Mouse (Mus musculus) kidney, embryonic 14.5 days (tissue): ENCODE data around the gene Odf4. TPM values are rescaled to one million over a fixed set of nuclear protein-coding genes. Genes with fewer than 3 reads are reported as not detected.
A peak's percentile ranks its signal among the peaks of the same experiment; 100 is the strongest.
"Not testable (repeated sequence)": the region's sequence is repeated elsewhere in the genome, so short reads cannot be mapped to it uniquely, and the experiment has no call there.

ENCODE experiments used
- ATAC-seq: fragments of 200-750 bp; cut with Nextera tagmentation; 2 replicates; pipeline ENCODE4 v1.8.0; 2017; ENCODE audit warnings: moderate number of reproducible peaks, mild to moderate bottlenecking, moderate TSS enrichment, moderate library complexity; ENCODE audit not compliant: low FRiP score, low TSS enrichment
- H3K27ac ChIP-seq: fragments of 300-500 bp; sonication (generic); 2 replicates; pipeline ENCODE4 v1.5.1; 2014; ENCODE audit warnings: low read depth, mild to moderate bottlenecking, low read length, moderate library complexity, mixed read lengths
- H3K27me3 ChIP-seq: fragments of 300-500 bp; sonication (generic); 2 replicates; pipeline ENCODE4 v1.6.1; 2014; ENCODE audit warnings: mild to moderate bottlenecking, low read length; ENCODE audit not compliant: control insufficient read depth, insufficient read depth
- H3K36me3 ChIP-seq: fragments of 300-500 bp; sonication (generic); 2 replicates; pipeline ENCODE4 v1.6.1; 2014; ENCODE audit warnings: low read length, mixed read lengths; ENCODE audit not compliant: control insufficient read depth, insufficient read depth
- H3K4me1 ChIP-seq: fragments of 300-500 bp; sonication (generic); 2 replicates; pipeline ENCODE4 v1.6.1; 2014; ENCODE audit warnings: low read length, mixed read lengths; ENCODE audit not compliant: control insufficient read depth, insufficient read depth
- H3K4me2 ChIP-seq: fragments of 300-500 bp; sonication (generic); replicated peaks from 2 replicates; pipeline ENCODE4 v1.6.1; 2014; ENCODE audit warnings: low read depth, mild to moderate bottlenecking, low read length
- H3K4me3 ChIP-seq: fragments of 300-500 bp; sonication (generic); 2 replicates; pipeline ENCODE4 v1.5.1; 2014; ENCODE audit warnings: mild to moderate bottlenecking, low read length
- H3K9ac ChIP-seq: fragments of 300-500 bp; sonication (generic); 2 replicates; pipeline ENCODE4 v1.6.1; 2014; ENCODE audit warnings: low read depth, mild to moderate bottlenecking, low read length, moderate library complexity
- H3K9me3 ChIP-seq: fragments of 300-500 bp; sonication (generic); 2 replicates; pipeline ENCODE4 v1.6.1; 2016; ENCODE audit warnings: low read length; ENCODE audit not compliant: control insufficient read depth
- WGBS: fragments of 180-500 bp; shearing (Covaris S2); extraction: QIAGEN DNeasy Blood & Tissue Kit; methylation state at CpG from one replicate; pipeline ENCODE4 v1.1.7; 2014; 5-methylcytosine and 5-hydroxymethylcytosine counted together
- polyA plus RNA-seq: library from polyadenylated mRNA; unstranded; fragments of >200 nt; fragmentation: Nextera tagmentation; extraction: Ambion mirVana; gene quantifications from 2 replicates; pipeline ENCODE4 v1.2.1, GENCODE M21; 2014

Odf4 gene
- polyA plus RNA-seq, 1 experiment from 2014 or later = not detected

- Histone ChIP-seq H3K4me1 (peaks cover 8% of the 10 kb centered on the region), H3K27ac (no peak overlapping the region), H3K4me3 (no peak overlapping the region), H3K36me3 (no peaks in the 10 kb centered on the region), H3K9me3 (no peaks in the 10 kb centered on the region), H3K9ac (no peak overlapping the region), H3K27me3 (no peaks in the 10 kb centered on the region), H3K4me2 (no peak overlapping the region)
- no peak for ATAC-seq
- WGBS = 30% methylated on average over 1 of the region's 1 CpGs
Observed at GRCm38 (mm10) chr11:68966554-68966953, 39.7 kb upstream of the Odf4 start.

DNA sequence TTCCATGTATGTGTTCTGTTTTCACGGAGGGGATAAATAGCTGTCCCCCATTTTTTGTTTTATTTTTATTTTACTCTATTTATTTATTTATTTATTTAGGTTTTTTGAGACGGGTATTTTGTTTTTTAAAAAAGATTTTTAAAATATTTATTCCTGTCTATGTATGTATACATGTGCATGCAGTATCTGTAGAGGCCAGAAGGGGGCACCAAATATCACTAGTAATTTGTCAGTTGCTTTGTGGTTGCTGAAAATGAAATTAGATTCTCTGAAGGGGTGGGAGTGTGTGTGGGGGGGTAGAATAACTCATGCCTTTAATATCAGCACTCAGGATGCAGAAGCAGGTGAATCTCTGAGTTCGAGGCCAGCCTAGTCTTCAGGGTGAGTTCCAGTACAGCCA, 39.0 kb upstream of the Odf4 start:
- no peak for ATAC-seq
- H3K4me2 ChIP-seq = no peak overlapping the region
- H3K9me3 ChIP-seq = no peaks in the 10 kb centered on the region
- WGBS = 38% methylated on average over 3 of the region's 3 CpGs
- no peaks in the 10 kb centered on the region for H3K36me3 ChIP-seq
- H3K4me1 ChIP-seq = peaks cover 8% of the 10 kb centered on the region
- H3K27me3 ChIP-seq = no peaks in the 10 kb centered on the region
- H3K4me3 ChIP-seq = no peak overlapping the region
- no peak overlapping the region for H3K9ac ChIP-seq
- no peak overlapping the region for H3K27ac ChIP-seq

GRCm38 (mm10) chr11:68965050-68965449, 38.2 kb upstream of the Odf4 start:
- H3K4me3 ChIP-seq = no peak overlapping the region
- H3K4me2 ChIP-seq = no peak overlapping the region
- H3K9ac ChIP-seq = no peak overlapping the region
- no peaks in the 10 kb centered on the region for H3K27me3 ChIP-seq
- H3K4me1 ChIP-seq = peaks cover 8% of the 10 kb centered on the region
- no peak for ATAC-seq
- H3K27ac ChIP-seq = no peak overlapping the region
- no peaks in the 10 kb centered on the region for H3K9me3 ChIP-seq
- H3K36me3 ChIP-seq = no peaks in the 10 kb centered on the region

- ATAC-seq = no peak
- no peak overlapping the region for H3K4me2 ChIP-seq
- H3K27ac ChIP-seq = no peak overlapping the region
- no peaks in the 10 kb centered on the region for H3K27me3 ChIP-seq
- H3K4me1 ChIP-seq = peaks cover 6% of the 10 kb centered on the region
- H3K4me3 ChIP-seq = no peak overlapping the region
- H3K9ac ChIP-seq = no peak overlapping the region
- H3K9me3 ChIP-seq = no peaks in the 10 kb centered on the region
- H3K36me3 ChIP-seq = no peaks in the 10 kb centered on the region
- 83% methylated on average over 2 of the region's 2 CpGs for WGBS
Observed at GRCm38 (mm10) chr11:68963405-68963804, 36.5 kb upstream of the Odf4 start.

DNA sequence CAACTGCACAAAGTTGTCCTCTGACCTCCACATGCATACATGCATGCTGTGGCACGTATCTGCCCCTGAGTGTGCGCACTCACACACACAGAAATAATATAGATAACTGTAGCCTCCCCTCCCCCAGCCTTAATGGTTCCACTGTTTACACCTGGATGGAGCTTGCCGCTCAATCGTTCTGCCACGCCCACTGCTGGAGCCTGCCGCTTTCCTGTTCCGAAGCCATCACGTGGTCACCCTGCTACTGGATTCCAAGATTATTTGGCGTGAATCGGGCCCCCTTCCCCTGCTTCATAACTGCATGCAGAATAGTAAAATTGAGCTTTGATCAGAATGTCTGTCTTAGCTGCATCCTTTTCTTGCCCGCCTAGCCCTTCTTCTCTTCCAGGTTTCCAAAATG, 35.3 kb upstream of the Odf4 start:
- H3K4me1 ChIP-seq, ATAC-seq, H3K27ac ChIP-seq, H3K36me3 ChIP-seq, H3K4me2 ChIP-seq, H3K9ac ChIP-seq, H3K4me3 ChIP-seq, H3K9me3 ChIP-seq, H3K27me3 ChIP-seq: not testable (repeated sequence)
- WGBS = 22% methylated on average over 11 of the region's 11 CpGs

DNA sequence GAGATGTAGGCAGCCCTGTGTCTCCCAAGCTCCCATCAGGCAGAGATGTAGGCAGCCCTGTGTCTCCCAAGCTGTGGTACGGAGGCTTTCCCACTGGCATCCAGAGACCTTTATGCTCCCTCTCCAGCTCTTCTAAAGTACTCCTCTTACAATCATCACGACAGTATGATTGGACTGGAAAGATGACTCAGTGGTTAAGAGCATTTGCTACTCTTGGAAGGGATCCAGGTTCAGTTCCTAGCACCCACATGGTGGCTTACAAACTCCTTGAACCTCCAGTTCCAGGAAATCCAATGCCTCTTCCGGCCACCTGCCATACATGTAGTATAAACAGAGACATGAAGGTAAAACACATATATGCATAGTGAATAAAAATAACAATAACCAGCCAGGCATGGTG, 34.7 kb upstream of the Odf4 start:
- Histone ChIP-seq H3K4me1 (no peaks in the 10 kb centered on the region), H3K4me2 (no peak overlapping the region), H3K9me3 (no peaks in the 10 kb centered on the region), H3K36me3 (no peaks in the 10 kb centered on the region), H3K27me3 (no peaks in the 10 kb centered on the region), H3K4me3 (no peak overlapping the region), H3K9ac (no peak overlapping the region), H3K27ac (no peak overlapping the region)
- WGBS = 87% methylated on average over 3 of the region's 3 CpGs
- ATAC-seq = no peak

DNA sequence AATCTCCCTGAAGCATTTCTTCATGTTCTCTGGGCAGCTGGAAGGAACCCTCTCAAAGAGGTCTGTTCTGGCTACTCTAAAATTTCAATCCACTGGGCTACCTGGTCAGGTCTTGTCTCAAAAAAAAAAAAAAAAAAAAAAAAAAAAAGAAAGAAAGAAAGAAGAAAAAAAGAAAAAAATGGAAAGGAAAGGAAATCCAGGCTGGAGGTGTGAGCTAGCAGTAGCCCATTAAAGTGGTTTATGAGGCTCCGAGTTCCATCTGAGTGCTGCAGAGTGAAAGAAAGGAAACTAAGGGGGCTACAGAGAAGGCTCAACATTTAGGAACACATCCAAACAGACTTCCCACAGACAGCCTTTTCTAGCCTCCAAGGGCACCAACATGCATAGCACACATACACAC, 31.1 kb upstream of the Odf4 start:
- Histone ChIP-seq H3K4me2 (no peak overlapping the region), H3K27me3 (peaks cover 15% of the 10 kb centered on the region), H3K4me1 (no peaks in the 10 kb centered on the region; the same call in 1 of the 2 replicates), H3K9me3 (no peaks in the 10 kb centered on the region), H3K9ac (no peak overlapping the region), H3K27ac (no peak overlapping the region), H3K4me3 (no peak overlapping the region), H3K36me3 (no peaks in the 10 kb centered on the region)
- no peak for ATAC-seq
- 80% methylated on average over 1 of the region's 1 CpGs for WGBS

DNA sequence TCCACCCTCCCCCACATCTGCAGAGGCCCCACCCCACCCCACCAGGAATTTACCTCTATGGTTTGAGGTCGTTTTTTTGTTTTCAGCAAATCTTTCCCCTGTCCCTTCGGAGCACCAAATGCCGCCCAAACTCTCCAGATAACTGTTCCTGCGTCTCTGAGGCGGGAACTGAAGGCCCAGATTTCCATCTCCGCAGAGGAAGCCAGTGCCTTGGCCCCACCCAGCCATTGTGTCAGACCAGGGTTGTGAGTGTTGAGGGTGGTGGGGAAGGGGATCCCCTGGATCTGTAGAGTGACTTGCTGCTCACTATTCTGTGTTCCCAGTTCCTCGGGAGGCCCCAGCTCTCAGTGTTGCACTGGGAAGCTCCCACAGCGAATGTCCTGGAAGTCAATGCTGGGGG, 30.4 kb upstream of the Odf4 start, which contains the start of gene Arhgef15:
TSS of gene Arhgef15 (minus strand) at position 173 of the 400 bp plus-strand sequence.
- H3K9ac ChIP-seq = peak within 1 kb of the TSS; percentile 28
- peak within 1 kb of the TSS; percentile 6; the same call in 1 of the 2 replicates for H3K4me2 ChIP-seq
- 39% methylated on average over 8 of the region's 8 CpGs for WGBS
- no peaks in the 10 kb centered on the region; the same call in 1 of the 2 replicates for H3K4me1 ChIP-seq
- peak within 1 kb of the TSS; percentile 60; the same call in 1 of the 2 replicates for H3K27ac ChIP-seq
- peaks cover 16% of the 10 kb centered on the region for H3K27me3 ChIP-seq
- peak within 1 kb of the TSS; percentile 30 for H3K4me3 ChIP-seq
- H3K9me3 ChIP-seq = no peaks in the 10 kb centered on the region
- no peak for ATAC-seq
- no peaks in the 10 kb centered on the region for H3K36me3 ChIP-seq

DNA sequence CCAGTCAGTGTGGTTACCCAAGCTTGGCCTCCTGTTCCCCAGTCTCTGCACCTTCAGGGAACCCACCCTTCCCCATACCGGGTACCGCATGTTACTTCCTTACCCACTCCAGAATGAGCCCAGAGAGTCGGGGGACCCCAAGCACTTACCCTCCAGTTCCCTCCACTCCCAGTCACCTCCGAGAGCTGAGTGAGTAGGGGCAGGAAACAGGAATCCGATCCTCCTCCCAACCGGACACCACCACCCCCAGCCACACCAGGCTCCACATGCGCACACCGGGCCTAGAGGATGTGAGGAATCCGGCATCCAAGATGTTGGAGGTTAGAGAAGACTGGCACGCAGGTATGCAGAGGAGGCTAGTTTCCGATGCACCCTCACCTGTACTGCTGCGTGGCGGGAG, 29.8 kb upstream of the Odf4 start:
- H3K27ac ChIP-seq = peak overlapping the region; percentile 60; the same call in 1 of the 2 replicates
- 27% methylated on average over 13 of the region's 13 CpGs for WGBS
- no peaks in the 10 kb centered on the region for H3K36me3 ChIP-seq
- no peaks in the 10 kb centered on the region for H3K9me3 ChIP-seq
- peak overlapping the region; percentile 30 for H3K4me3 ChIP-seq
- peaks cover 16% of the 10 kb centered on the region for H3K27me3 ChIP-seq
- H3K4me2 ChIP-seq = peak overlapping the region; percentile 6; the same call in 1 of the 2 replicates
- ATAC-seq = peak; percentile 40
- no peak overlapping the region; the same call in 1 of the 2 replicates for H3K9ac ChIP-seq
- no peaks in the 10 kb centered on the region; the same call in 1 of the 2 replicates for H3K4me1 ChIP-seq
